Mouse (Mus musculus) urinary bladder, postnatal 4 days (tissue): ENCODE results near the gene Olfr1020.

Experiments used
- DNase-seq, 2 experiments: peaks; one replicate each; pipeline ENCODE4 v3.0.0; 2021 to 2022; ENCODE audit warnings: low spot score in 2 of 2

Gene Olfr1020

DNA sequence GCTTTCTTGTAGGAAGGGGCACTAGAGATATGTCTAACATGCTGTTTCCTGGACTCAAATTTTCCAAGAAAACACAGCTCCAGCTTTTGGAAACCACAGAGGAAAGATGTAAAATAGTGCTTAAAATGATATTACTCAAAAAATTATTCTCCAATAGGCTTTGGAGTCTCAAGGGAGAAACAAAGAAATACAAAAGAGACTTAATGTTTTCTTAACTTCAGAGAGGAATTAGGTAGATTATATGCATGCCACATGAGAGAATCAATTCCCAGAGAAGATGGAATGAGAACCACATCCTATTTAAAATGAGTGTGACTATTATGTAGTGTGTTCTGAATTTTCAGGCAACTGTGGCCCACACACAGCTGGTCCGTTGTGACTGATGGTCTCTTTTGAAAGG lies at the start of gene Olfr1020:
TSS of gene Olfr1020 (plus strand) at position 301 of the 400 bp plus-strand sequence.
- no peak for DNase-seq

DNA sequence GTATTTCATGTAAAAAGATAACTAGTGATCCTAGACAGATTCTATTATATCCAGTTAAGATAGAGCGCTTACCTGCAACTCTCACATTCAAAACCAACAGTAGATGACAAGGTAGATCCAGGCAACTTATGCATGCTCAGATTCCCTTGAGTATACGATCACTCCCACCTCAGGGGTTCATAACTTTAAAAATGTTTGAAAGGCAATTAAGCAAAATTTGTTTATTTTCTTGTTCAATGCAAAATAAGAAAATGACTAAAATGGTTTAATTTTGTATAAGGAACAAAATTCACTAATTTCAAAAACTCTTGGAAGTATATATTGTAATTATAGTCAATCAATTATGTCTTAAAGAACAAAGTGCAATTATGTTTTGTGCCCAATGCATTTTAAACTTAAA lies 44.4 kb upstream of the Olfr1020 start, which contains the start of gene Olfr1016:
TSS of gene Olfr1016 (minus strand) at position 101 of the 400 bp plus-strand sequence.
- DNase-seq, result no peak

DNA sequence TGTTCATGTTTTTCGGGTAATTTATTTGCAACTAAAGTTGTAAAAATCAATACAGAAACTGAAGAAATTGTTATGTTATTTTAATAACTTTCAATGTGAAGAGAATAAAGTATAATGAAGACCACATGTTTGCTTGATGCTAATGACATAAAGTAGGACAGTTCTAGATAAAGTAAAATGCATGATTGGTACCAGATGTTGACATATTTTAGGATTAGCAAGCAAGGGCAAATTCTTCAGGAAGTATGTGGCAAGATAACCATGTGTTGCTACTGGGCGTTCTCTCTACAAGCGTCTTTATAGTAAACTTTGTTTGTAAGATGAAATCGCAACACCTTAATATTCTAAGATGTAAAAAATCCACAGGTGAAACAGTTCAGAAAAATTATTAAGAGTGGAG lies 42.3 kb upstream of the Olfr1020 start:
- DNase-seq, result no peak

DNA sequence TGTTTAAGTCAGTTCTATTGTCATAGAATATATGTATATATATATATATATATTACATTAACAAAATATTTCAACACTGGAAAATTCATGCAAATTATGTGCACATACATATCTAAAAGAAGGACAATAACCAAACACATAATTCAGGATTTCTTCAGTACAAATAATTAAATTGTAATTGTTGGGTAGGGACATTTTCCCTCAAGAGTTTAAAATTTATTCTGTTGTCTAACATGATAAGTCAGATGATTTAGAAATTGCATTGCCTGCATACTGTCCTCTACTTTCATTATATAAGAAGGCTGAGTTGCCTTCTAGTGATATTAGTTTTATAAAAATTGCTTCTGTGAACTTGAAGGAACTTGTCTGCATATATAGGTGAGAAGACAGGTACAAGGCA lies 28.7 kb upstream of the Olfr1020 start, which contains the start of gene Olfr1018:
TSS of gene Olfr1018 (plus strand) at position 301 of the 400 bp plus-strand sequence.
- no peak for DNase-seq

DNA sequence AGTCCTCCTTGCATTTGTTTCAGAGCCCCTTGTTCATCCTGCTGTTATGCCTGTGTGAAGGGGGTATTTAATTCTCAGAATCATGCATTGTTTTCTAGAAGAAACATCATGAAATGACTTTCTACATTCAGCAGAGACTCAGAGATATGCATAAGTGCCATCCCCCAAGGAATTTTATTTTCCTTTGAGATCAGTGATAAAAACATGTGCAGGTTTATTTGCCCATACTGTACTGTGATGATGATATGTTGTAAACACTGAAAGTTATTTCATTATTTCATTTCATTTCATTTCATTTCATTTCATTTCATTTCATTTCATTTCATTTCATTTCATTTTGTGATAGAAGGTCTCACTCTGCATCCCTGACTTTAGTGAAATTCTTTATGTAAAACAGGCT lies 1.4 kb upstream of the Olfr1020 start, which contains the start of gene Olfr1019:
TSS of gene Olfr1019 (minus strand) at position 101 of the 400 bp plus-strand sequence.
- no peak for DNase-seq

DNA sequence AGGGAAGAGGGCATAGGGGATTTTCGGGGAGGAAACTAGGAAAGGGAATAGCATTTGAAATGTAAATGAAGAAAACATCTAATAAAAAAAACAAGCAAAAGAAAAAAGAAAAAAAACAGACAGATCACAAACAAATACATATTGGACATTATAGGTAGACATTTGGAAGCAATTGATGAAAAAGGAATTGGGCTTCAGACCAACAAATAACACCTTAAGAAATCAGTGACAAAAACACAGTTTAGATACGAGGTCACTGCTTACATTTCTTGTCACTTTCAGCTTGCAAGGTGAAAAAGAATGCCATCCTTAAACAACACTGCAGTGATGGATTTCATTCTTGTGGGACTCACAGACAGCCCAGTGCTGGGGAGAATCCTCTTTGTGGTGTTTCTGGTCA lies 21.5 kb downstream of the Olfr1020 start, which contains the start of gene Olfr1022:
TSS of gene Olfr1022 (plus strand) at position 301 of the 400 bp plus-strand sequence.
- no peak for DNase-seq

DNA sequence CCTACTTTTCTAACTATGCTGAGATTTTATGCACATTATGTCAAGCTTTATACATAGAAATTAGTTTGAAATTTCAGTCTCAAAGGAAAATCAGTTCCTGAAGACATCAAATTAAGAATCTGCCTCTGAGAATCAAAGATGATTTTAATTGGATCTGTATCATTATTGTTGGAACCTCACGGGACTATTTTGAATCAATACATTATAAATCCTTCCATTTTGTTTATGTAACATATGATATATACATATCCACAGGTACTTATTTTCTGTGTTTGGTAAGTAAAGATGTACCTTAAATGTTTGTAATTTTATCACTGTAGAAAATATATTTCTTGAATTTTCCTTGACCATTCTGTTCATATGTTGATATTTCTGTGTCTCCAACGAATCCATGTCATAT lies 38.5 kb downstream of the Olfr1020 start, which contains the start of gene Olfr1023:
TSS of gene Olfr1023 (plus strand) at position 301 of the 400 bp plus-strand sequence.
- DNase-seq, result no peak
